Mouse (Mus musculus) c-Kit-positive CD71-negative TER-119-negative erythroid progenitor cells, embryonic 14.5 days (primary cell): Measurements from ENCODE around the gene Cym.

Experiments used
- DNase-seq: peaks from one replicate; pipeline ENCODE4 v3.0.0-alpha.2; 2013; ENCODE audit warnings: low read depth

Cym gene

DNA sequence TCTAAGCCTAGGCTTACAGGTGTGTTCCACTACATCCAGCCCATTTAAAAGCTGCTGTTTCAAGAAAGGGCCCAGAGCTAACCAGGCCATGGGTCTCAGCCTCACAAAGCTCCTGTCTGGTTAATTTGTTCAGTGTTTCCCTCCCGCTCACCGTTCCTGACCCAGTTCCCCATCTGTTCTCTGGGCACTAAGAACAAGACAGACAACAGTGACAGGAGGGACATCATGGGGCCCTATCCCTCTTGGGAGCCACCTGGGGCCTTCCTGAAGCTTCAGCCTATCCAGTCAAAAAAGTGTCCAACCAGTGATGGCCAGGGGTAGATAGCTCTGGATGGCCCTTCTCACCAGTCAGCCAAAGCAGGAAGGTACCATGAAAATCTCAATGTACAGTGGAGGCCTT lies 58.8 kb downstream of the Cym start:
- DNase-seq, result no peak
